Mouse (Mus musculus): ENCODE results near the gene Ank.

Gene Ank

DNA sequence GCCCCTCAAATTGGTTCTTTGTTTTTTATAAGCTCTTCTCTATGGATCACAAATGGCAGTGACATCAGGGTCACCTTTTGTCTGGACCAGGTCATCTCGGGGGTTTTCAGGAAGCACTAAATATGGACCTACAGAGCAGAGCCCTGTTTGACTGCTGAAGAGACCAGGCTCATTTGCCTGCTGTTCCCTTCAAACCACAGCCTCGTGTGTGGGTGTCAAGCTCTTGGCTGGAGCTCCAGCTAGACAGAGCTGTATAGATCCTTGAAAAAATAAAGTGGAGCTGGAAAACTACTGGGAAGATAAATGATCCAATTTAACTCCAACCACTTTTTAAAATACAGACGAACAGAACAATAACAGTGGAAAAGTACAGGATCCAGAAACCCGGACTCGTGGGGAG, 70.3 kb downstream of the Ank start:
- in situ Hi-C loops (cut with MboI, MseI): no loop called here

DNA sequence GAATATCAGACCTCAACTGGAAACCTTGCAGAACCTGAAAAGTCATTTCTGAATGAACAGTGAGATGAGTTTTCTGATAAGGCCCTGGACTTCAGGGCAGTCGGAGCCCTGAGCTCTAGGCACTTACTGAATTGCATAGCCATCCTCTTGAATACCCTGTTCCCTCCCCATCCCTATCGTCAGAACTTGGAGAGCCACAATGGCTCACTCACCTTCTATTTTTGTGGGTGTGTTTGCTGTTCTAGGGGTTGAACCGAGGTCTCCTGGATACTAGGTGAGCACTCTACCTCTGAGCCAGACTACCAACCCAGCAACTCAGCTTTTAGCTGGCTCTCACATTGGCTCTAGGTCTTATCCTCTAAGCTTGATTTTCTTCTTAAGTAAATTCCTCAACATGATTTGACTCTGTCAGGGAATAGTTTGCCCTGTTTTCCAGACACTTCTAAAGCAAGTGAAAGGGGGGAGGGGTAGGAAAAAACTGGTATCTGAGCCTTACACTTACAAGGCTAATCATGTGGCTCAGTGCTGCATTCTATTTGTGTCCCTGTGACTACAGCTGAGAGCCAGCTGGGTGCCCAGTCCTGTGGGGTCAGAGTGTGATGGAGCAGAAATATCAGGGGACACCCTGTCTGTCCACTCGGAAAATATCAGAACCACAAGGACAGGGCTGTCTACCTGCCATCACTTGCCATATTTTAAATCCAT, 71.2 kb downstream of the Ank start:
- in situ Hi-C loops (cut with MboI, MseI): no loop called here

DNA sequence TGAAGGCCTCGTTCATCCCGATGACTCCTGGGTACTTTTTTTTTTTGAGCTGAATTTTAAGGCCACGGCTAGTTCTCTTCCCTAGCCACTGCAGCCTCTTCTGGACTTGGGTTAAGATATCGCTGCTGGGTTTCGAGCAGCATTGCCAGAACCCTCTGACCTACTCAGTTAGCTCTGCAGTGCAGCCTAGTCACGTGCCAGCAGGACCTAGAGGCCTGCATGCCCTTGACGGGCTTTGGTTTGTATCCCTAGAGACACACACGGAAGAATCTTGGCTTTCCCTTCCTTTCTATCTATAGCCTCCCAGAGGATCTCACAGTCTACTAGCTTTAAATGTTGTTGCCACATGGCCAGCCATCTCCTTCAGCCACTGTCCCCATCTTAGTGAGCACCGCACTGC, 73.3 kb downstream of the Ank start:
- in situ Hi-C loops (cut with MboI, MseI): no loop called here

DNA sequence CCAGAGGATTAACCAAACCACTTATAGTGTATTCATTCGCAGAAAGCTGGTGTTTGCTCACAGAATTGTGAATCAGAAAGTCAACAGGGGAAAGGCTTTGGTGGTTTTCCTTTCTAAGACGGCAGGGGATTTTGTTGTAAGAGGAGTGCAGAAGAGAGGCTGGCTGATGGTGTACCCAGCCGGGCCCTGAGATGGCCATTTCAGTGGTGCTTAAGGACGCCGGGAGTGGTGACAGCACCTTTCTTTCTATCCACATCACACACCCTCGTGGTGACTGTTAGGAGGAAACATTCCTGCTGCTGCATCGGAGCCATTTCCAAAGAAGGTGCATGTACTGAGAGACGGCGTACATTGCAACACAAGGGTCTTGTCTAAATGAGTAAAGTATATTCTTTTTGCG, 78.7 kb downstream of the Ank start:
- in situ Hi-C loops (cut with MboI, MseI): no loop called here

- in situ Hi-C loops (cut with MboI, MseI): no loop called here
Observed at GRCm38 (mm10) chr15:27548110-27548509, 81.6 kb downstream of the Ank start.

GRCm38 (mm10) chr15:27549071-27549470, 82.6 kb downstream of the Ank start:
- in situ Hi-C loops (cut with MboI, MseI): no loop called here

DNA sequence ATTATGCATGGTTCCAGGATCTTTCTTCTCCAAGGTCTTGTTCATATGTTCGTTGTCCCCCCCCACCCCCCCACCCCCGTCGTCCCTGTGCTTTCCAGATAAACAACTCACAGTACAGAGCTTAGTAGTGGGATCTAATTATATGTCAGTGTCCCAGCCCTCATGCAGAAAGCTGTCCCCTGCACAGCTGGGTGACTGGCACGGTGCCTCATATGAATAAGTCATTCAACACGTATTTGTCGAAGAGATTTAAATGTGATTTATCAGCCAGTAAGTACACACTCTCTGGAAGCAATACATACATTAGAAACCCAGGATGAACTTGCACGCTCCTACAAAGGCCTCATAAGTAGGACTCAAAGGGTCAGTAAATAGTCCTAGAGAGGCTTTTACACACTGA, 83.4 kb downstream of the Ank start:
- in situ Hi-C loops (cut with MboI, MseI): loop anchor here (10.0 kb wide), 1 partner anchor 1205 kb away; no protein-coding TSS in a partner anchor

DNA sequence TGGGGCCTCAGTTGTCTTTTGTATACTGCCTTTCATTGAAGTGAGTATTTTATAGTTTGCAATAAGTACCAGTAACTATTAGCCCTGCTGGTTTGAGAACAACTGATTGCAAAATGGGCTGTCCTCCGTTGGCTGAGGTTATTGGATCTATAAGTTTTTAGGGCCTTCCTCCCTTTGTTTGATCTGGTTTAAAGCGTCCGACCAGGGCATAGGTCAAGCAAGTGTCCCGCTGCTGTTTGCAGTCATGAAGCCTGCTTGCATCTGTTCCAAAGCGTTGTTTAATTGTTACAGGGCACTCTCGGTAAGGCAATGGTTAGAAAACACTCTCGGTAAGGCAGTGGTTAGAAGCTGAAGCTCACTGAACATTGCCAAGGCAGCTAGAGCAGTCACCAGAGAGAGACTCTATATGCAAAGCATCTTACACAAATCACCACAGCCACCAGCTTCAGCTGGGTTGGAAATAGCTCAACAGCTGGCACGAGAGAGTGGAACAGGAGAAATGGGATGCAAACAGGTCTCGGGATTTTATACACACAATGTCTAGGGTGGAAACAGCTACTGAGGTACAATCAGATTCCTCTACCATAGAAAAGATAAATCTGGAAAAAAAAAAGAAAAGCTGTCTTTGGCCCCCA, 84.0 kb downstream of the Ank start:
- in situ Hi-C loops (cut with MboI, MseI): loop anchor here (10.0 kb wide), 1 partner anchor 1206 kb away; no protein-coding TSS in a partner anchor

GRCm38 (mm10) chr15:27551117-27552114, 84.9 kb downstream of the Ank start:
- in situ Hi-C loops (cut with MboI, MseI): loop anchor here (10.0 kb wide), 1 partner anchor 1207 kb away; no protein-coding TSS in a partner anchor

DNA sequence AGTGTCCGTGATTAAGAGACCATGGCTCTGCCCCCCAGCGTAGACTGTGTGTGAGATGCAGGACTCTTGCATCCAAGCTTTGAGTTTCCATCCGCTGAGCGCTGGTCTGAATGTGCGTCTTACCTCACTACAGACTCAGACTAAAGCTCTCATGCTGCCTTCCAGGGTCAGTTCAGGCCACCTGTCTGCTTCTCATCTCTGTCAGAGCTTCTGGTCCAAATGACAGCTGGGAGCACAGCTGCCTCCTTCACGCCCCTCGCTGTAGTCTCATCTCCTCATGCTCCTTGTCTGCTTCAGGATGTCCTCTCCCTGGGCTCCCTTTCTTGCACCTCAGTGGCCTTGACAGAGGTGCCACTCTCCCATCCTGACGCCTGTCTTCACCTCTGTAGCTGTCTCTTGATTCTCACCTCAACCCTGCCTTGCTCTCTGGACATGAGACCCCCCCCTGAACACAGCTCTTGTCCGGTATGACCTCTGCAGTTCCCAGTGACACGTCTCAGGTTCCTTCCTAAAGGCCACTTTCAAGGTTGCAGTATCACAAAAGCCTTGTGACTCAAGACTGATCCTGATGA, 85.7 kb downstream of the Ank start:
- in situ Hi-C loops (cut with MboI, MseI): loop anchor here (10.0 kb wide), 1 partner anchor 1207 kb away; no protein-coding TSS in a partner anchor

GRCm38 (mm10) chr15:27553554-27553953, 87.1 kb downstream of the Ank start:
- in situ Hi-C loops (cut with MboI, MseI): loop anchor here (10.0 kb wide), 1 partner anchor 1209 kb away; no protein-coding TSS in a partner anchor

- in situ Hi-C loops (cut with MboI, MseI): loop anchor here (10.0 kb wide), 1 partner anchor 1214 kb away; no protein-coding TSS in a partner anchor
Observed at GRCm38 (mm10) chr15:27558456-27559147, 92.1 kb downstream of the Ank start.

DNA sequence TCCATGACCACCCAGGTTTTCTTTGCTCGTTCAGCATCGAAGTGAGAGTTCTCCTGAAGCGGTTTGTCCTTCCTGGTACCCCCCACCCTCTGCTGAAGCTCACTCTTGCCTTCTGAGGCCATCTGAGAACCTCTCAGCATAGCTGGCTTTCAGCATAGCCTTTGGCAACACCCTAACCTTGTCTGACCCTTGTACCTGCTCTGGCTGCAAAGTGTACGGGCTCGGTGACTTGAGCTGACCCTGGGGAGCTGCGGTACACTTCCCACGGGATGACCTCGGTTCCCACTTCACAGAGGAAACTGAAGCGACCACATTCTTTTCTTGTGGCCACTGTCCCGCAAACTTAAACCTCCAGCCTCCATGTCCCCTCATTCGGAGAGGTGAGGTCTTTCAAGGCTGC, 93.8 kb downstream of the Ank start:
- in situ Hi-C loops (cut with MboI, MseI): no loop called here

GRCm38 (mm10) chr15:27564106-27565100, 97.9 kb downstream of the Ank start:
- in situ Hi-C loops (cut with MboI, MseI): no loop called here

DNA sequence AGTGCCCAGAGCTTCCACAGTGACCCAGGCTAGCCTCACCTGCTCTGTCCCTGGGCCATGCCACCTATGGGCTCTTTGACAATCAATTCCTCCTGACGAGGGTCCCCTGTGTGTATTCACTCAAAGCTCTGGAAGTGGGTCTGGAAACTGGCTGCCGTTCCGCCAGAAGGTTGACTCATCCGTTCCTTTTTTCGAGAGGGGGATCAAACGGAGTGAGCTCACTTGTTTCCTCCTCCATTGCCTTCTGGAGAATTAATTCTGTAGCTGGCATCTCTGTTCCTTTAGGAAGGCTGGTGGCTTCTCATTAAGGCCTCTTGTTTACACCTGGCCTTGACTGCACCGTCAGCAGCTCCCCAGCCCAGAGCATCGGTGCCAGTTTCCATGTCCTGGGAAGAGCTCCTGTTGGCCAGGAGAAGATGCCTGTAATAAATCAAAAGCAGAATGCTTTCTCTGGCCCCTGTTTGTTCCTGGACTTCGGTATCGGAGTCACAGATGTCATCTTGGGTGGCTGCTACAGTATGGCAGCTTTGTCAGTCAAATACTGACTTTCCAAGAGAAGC, 99.2 kb downstream of the Ank start:
- in situ Hi-C loops (cut with MboI, MseI): no loop called here

DNA sequence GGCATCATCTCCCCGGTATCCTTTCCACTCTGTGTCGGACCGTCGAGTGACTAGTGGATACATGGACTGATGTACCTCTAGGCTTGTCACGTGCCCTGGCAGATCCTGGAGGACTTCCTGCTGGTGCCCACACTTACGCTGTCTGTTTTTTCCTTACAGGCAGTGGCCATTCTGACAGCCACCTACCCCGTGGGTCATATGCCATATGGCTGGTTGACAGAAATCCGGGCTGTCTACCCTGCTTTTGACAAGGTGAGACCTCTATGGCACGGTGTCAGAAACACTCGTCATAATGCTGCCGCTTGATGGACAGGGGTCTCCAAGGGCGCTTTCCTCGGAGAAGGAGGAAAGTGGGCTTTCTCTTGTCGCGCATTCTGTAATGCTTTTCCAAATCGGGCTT, 100.9 kb downstream of the Ank start:
- in situ Hi-C loops (cut with MboI, MseI): no loop called here

GRCm38 (mm10) chr15:27568371-27568770, 101.9 kb downstream of the Ank start:
- in situ Hi-C loops (cut with MboI, MseI): no loop called here

DNA sequence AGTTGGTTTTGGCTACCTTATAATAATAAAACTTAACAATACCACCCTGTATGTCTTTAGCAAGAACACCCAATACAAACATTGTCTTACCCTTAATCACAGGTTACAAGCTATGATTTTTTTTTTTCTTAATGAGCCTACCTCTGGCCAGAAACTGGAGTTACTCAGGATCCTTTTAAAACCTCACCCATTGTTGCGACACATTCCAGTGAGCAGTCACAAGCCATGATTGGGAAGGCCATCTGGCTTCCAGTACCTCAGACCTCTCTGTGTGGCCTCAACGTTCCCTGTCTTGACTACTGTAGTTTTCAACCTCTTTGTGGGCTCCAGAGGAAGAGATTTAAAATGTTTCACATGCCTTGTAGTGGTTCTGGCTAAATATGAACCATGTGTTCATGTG, 103.4 kb downstream of the Ank start:
- in situ Hi-C loops (cut with MboI, MseI): no loop called here

- in situ Hi-C loops (cut with MboI, MseI): no loop called here
Observed at GRCm38 (mm10) chr15:27570385-27570784, 103.9 kb downstream of the Ank start.
